Mouse (Mus musculus) CD4-positive, CD25-positive, alpha-beta regulatory T cell, adult 4 months (primary cell): Measurements from ENCODE around the gene Muc5ac. TPM values are rescaled to one million over a fixed set of nuclear protein-coding genes. Genes with fewer than 3 reads are reported as not detected.
"Not testable (repeated sequence)": the region's sequence is repeated elsewhere in the genome, so short reads cannot be mapped to it uniquely, and the experiment has no call there.

Experiments
- ATAC-seq: one replicate; pipeline ENCODE4 v1.8.0; 2017
- polyA plus RNA-seq, 2 experiments: library from polyadenylated mRNA; unstranded; fragments of 100-300 nt; shearing (Covaris generic); gene quantifications; one replicate each; pipeline ENCODE4 v1.2.1; 2017

The Muc5ac gene
- under 1 TPM in 1 of 2 experiments, not detected in 1; 0.03 TPM for polyA plus RNA-seq

DNA sequence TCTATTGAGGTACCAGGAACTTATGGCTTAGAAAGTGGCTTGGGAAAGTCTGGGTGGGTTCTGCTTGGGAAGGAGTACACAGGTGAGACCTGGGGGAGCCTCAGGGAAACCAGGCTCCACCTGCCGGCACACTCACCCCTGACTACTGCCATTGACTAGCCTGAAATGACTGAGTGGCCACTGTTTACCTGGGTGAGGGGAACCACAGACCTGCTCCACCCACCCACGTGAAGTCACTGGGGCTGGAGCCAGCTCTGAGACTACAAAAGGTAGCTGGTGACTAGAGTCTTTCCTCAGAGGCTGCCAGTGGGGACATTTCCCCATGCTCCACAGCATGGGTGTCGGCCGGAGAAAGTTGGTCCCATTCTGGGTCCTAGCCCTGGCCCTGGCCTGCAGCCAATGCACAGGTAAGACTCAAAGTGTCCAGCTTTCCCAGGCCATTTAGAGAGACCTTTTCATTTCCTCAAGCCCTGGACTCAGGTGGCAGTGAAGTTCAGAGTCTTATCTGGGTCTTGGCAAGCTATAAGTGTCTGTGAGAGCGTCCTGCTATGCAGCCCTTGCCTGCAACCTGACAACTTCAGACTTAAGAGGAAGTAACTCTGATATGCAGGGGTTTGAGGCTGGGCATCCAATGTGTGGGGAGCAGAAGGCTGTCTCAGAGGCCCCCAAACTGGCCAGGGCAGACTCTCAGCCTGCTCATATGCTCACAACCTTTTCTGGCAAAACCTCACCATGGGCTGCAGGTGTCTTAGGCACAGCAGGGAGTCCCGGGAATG lies at the start of gene Muc5ac:
TSS of gene Muc5ac (plus strand) at position 296 of the 776 bp plus-strand sequence.
- no peak for ATAC-seq

DNA sequence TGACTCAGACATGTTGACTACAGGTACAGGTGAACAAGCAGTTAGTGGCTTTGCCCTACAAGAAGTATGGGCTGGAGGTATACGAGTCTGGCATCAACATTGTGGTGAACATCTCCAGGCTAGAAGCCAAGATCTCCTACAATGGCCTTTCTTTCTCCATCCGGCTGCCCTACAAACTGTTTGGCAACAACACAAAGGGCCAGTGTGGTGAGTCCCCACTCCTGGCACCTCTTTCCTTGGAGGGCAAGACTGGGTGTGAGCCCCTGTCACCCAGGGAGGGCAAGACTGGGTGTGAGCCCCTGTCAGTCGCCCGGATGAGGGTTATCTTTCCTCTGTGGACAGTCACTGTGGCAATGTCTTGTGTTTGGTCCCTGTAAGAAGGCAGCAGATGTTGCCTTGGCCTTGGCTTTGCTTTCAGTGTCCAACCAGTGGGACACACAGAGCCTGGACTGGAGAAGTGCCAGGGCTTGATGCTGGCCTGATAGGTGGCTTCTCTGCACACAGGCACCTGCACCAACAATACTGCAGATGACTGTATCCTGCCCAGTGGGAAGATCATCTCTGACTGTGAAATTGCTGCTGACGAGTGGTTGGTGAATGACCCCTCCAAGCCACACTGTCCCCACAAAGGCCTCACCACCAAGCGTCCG lies 41.2 kb upstream of the Muc5ac start:
- ATAC-seq, result no peak

DNA sequence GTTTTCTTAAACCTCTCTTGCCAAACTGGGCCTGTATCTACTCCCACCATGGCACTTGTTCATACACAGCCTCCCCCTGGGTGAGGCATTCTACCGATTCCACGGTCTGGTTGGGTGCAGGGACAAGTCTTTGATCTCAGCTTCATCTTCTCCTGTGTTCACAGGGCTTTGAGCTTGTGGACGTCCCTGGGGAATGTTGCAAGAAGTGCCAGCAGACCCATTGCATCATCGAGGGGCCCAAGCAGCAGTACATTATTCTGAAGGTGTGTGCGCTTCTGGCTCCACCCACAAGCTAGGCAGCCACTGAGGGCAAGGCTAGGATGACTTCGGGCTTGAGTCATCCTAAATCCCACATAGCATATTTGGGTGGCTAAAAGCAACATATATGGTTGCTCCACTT lies 36.3 kb upstream of the Muc5ac start:
- no peak for ATAC-seq

DNA sequence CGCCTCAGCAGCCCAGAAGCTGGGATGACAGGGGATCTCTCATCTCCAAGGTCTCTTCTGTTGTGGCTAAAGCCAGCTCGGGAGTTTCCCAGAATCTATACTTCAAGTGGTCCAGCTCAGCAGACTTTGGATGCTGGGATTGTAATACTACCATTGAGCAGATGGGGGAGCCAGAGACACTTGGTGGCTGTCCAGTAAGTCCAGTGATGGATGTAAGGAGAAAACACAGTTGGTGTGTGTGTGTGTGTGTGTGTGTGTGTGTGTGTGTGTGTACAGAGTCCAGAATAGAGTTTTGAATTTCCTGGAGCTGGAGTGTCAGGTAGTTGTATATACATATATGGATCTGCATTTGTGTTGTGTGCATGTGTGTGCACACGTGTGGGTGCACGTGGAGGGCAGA lies 32.9 kb upstream of the Muc5ac start:
- ATAC-seq, result no peak

- ATAC-seq, result no peak
Measured at GRCm38 (mm10) chr7:141758291-141758690, 30.5 kb upstream of the Muc5ac start.

DNA sequence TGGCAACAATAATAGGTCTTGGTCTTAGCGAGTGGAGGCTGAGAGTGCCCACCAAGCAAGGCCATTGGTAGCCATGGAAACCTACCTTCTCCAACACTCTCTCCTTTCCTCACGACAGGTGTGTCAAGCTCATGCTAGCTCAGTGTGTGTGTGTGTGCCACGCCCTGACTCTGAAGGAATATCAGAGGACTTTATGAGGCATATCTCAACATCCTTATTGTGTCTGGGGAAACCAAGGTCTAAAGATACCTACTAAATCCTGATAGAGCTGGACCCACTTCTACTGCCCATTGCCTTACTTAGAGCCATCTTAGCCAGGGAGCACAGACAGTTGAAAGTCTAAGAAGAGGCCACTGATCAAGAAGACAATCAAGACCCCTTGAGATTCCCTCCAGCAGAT lies 18.3 kb upstream of the Muc5ac start:
- ATAC-seq, result no peak

DNA sequence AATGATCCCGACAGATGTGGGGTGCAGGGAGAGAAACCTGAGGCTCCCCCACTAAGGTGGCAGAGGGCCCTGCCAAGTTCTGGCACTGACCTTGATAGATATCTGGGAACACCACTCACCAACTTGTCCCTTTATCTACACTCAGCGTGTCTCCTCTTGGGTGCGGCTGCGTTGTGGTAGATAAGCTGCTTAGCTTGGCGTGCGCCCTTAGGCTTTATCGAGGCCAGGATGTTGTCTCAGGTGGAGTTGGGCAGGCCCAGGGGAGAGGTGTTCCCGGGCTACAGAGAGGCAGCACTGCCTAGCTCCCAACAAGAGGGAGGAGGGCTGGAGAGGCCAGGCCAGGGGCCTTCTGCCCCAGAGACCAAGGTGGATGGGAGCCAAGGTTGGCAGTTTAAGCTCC lies 17.8 kb upstream of the Muc5ac start:
- ATAC-seq, result no peak

DNA sequence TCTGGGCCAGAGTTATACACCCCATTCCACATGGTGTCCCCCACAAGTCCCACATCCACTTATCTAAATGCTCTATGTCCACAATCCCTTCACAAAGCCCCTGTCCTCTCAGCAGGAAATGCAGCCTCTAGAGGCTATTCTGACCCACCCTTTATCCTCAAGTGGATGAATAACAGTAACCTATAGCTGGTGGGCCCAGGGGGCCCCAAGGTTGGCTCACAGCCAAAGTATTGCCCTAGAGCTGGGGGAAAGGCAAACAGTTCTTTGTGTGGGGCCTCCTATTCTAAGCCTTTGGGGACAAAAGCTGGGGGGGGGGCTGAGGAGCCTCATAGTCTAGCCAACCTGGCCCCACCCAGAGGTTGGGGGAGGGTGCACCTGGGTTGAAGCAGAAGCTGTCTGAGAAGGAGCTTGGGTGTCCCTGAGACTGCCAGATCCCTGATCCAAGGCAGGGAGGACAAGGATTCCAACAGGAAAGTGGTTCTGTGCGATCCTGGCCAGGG lies 16.7 kb upstream of the Muc5ac start:
- ATAC-seq, result no peak

GRCm38 (mm10) chr7:141774855-141775254 lies 13.9 kb upstream of the Muc5ac start:
- ATAC-seq, result no peak

DNA sequence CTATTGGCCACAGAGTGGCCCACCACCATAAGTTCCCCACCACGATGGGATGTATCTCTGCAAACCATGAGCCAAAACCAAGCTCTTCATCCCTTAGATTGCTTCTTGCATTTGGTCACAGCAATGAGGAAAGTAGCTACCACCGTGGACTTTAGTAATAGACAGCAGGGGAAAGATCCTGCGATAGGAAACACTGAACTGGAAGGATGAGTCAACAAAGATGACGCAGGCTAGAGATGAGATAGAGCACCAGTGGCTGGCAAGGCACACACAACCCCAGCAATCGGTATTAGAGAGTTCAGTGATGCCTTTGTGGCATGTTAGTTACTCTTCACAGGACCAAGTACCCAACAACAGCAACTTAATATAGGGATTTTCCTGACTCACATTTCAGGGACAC lies 12.6 kb upstream of the Muc5ac start:
- no peak for ATAC-seq

- no peak for ATAC-seq
Measured at GRCm38 (mm10) chr7:141794251-141794650, 5.5 kb downstream of the Muc5ac start.

GRCm38 (mm10) chr7:141803206-141803605 lies 14.4 kb downstream of the Muc5ac start:
- ATAC-seq, result no peak

GRCm38 (mm10) chr7:141805384-141805783 lies 16.6 kb downstream of the Muc5ac start:
- ATAC-seq, result no peak

- ATAC-seq, result not testable (repeated sequence)
Measured at GRCm38 (mm10) chr7:141807823-141808222, 19.1 kb downstream of the Muc5ac start.

DNA sequence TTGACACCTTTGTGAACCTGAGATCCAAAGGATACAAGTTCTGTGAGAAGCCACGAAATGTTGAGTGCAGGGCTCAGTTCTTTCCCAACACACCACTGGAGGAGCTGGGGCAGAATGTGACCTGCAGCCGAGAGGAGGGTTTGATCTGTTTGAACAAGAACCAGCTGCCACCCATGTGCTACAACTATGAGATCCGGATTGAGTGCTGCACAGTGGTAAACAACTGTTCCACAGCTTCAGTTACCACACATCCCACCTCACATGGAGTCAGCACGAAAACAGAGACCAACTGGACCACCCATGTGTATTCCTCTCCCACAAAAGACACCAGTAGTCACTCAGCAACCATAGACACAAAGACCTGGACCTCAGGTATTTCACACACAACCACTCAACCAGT lies 21.2 kb downstream of the Muc5ac start:
- not testable (repeated sequence) for ATAC-seq

DNA sequence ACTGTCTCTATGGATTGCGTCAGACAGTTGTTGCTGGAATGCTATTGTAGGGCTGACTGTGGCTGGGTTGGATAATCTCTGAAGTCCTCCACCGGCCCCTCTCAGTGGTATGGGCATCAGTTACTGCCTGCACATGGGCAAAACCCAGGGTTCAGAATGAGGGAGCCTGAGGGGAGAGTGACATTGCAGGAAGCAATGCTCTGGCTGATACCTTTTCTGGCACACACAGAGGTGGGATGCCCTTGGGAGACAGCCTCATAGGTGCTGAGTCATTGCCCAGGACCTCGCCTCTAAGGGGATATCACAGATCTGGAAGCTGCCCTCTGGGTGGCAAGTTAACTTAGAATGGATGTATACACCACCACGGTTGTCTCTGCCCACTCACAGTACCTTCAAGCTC lies 24.5 kb downstream of the Muc5ac start:
- ATAC-seq, result no peak

- ATAC-seq, result no peak
Measured at GRCm38 (mm10) chr7:141815361-141815760, 26.6 kb downstream of the Muc5ac start.

DNA sequence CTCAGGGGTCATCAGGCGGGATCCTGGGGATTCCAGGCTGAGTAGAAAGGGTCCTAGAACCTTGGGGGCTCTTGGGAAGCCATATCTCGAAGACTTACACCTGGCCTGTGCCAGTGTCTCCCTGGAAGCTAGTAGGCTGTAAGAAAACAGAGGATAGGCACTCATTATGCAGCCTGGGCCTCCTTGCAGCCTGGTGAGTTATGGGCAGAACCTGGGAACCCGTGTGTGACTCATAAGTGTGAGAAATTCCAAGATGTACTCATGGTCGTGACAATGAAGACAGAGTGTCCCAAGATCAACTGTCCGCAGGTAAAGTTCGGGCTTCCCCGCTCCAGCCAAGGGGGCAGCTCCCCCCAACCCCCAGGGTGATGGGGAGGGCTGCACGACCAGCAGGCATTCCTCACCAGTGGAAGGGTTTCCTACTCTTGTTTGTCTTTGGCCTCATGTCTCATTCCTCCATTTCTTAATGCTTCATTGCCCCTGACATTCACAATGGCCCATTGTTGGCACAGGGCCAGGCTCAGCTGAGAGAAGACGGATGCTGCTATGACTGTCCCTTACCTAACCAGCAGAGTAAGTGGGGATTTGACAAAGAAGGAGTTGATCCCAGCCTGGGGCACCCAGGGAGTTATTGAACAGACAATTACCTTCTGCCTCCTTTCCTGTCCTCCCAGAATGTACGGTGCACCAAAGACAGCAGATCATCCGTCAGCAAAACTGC lies 28.7 kb downstream of the Muc5ac start:
- ATAC-seq, result no peak

DNA sequence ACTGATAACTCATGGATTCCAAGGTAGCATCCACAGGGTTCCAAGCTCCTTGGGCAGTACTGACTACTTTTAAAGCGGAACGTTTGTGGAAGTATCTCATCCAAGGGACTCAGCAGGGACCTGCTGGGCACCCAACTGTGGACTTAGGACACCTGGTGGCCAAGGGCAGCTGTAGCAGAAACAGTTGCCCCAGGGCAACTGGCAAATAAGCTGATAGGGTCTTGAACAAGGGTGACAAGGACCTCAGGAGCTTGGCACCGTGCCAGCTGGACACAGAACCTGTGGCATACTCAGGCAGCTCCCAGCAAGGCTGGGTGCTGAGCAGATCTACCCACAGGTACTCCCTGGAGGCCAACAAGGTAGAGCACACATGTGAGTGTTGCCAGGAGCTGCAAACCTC lies 29.5 kb downstream of the Muc5ac start:
- no peak for ATAC-seq

DNA sequence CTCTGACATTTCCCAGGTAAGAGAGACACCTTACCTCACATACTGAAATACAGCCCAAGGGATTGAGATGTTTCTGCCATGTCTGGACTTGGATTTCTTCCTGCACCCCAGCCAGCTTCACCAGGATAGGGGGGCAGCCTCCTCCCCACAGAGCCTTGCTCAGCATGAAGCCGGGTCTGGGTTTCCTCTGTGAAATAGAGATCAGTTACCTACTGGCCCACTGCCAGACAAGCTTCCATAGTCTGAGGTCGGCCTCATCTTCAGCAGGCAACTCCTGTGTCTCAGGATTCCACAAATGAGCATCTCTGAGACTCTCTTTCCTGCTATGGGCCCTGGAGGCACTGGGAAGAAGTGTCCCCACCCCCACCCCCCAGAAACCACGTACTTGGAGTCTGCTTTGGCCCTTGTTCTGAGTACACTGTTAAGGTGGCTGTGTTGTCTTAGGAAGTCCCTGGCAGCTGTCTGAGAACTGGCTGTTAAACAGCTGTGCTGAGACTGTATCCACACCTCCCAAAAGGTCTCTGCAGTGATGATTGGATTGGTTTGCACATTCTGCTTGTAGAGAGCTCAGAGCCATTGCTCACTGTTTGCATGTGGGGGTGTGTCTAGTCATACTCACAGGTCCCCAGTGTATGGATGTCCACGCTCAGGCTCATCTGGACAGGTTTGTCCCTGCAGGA lies 34.0 kb downstream of the Muc5ac start:
- ATAC-seq, result no peak

GRCm38 (mm10) chr7:141823699-141824098 lies 34.9 kb downstream of the Muc5ac start:
- ATAC-seq, result no peak

DNA sequence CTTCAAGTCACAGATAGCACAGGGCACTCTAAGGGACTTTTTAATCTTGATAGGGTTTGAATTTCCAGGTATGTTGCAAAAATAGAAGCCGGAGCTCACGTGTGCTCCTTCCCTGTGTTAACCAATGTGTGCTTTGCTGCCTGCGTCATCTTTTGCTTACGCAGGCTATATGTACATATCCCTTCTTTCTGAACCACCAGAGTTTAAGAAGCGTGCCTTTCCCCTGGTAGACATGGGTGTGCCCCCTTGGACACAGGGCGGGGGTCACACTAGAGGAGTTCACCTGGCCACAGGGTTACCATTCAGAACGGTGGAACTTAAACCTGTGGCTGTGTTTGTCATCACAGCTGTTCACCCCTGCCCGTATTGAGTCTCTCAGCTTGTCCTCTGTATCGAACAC lies 35.6 kb downstream of the Muc5ac start:
- no peak for ATAC-seq

GRCm38 (mm10) chr7:141835941-141836340 lies 47.2 kb downstream of the Muc5ac start:
- ATAC-seq, result no peak
